Mouse (Mus musculus): ENCODE data around the gene Amh. TPM values are rescaled to one million over a fixed set of nuclear protein-coding genes. Genes with fewer than 3 reads are reported as not detected.

The Amh gene
- polyA plus RNA-seq, 1 experiment from 2014 or later, result not detected

GRCm38 (mm10) chr10:80797186-80798149 is 7.6 kb upstream of the Amh start:
- no peaks in the 10 kb centered on the region for H3K4me1 ChIP-seq (replicated peaks; ENCODE audit: control insufficient read depth, insufficient read depth, low read length)
- 3% methylated on average over 52 of the region's 59 CpGs for WGBS
- peaks cover 45% of the 10 kb centered on the region for H3K36me3 ChIP-seq (ENCODE audit: control insufficient read depth, insufficient read depth)
- H3K9me3 ChIP-seq (ENCODE audit: control insufficient read depth), result no peaks in the 10 kb centered on the region
- H3K27me3 ChIP-seq (replicated peaks; ENCODE audit: control insufficient read depth, insufficient read depth, low read length), result no peaks in the 10 kb centered on the region
- peak overlapping the region; percentile 90 for H3K4me2 ChIP-seq (replicated peaks; ENCODE audit: low read depth)
- H3K9ac ChIP-seq (ENCODE audit: low read depth, low read length), result peak overlapping the region; percentile 97
- no peak for TF ChIP-seq CTCF (IDR thresholded peaks at IDR 0.05; ENCODE audit: low read depth)
- no peak; the same call in 1 of the 2 replicates for ATAC-seq
- peak overlapping the region; percentile 99 for H3K27ac ChIP-seq (ENCODE audit: low read depth, low read length)
- H3K4me3 ChIP-seq (ENCODE audit: low read depth, low read length), result peak overlapping the region; percentile 81

- TF ChIP-seq CTCF (IDR thresholded peaks at IDR 0.05; ENCODE audit: low read depth), result 0 out of 2 replicates have a peak, but pooled peaks have one; percentile 33
- peak; percentile 91 for ATAC-seq
- H3K36me3 ChIP-seq (ENCODE audit: control insufficient read depth, insufficient read depth), result peaks cover 47% of the 10 kb centered on the region
- peak within 1 kb of the TSS; percentile 99 for H3K27ac ChIP-seq (ENCODE audit: low read depth, low read length)
- H3K4me2 ChIP-seq (replicated peaks; ENCODE audit: low read depth), result peak within 1 kb of the TSS; percentile 90
- H3K9me3 ChIP-seq (ENCODE audit: control insufficient read depth), result no peaks in the 10 kb centered on the region
- H3K4me3 ChIP-seq (ENCODE audit: low read depth, low read length), result peak within 1 kb of the TSS; percentile 81
- H3K4me1 ChIP-seq (replicated peaks; ENCODE audit: control insufficient read depth, insufficient read depth, low read length), result no peaks in the 10 kb centered on the region
- under 1% methylated on average over 104 of the region's 104 CpGs for WGBS
- peak within 1 kb of the TSS; percentile 97 for H3K9ac ChIP-seq (ENCODE audit: low read depth, low read length)
- H3K27me3 ChIP-seq (replicated peaks; ENCODE audit: control insufficient read depth, insufficient read depth, low read length), result no peaks in the 10 kb centered on the region
Measured at GRCm38 (mm10) chr10:80798150-80799006, 6.7 kb upstream of the Amh start, which contains the start of the genes Sf3a2 and Plekhj1. Sf3a2 (plus strand) TSS chr10:80798198. Plekhj1 (minus strand) TSS chr10:80798626.

GRCm38 (mm10) chr10:80799070-80799566 is 5.9 kb upstream of the Amh start:
- ATAC-seq, result no peak
- Histone ChIP-seq H3K4me1 (replicated peaks; ENCODE audit: control insufficient read depth, insufficient read depth, low read length) (no peaks in the 10 kb centered on the region), H3K4me3 (ENCODE audit: low read depth, low read length) (peak overlapping the region; percentile 81), H3K9ac (ENCODE audit: low read depth, low read length) (peak overlapping the region; percentile 97), H3K36me3 (ENCODE audit: control insufficient read depth, insufficient read depth) (peaks cover 47% of the 10 kb centered on the region), H3K27me3 (replicated peaks; ENCODE audit: control insufficient read depth, insufficient read depth, low read length) (no peaks in the 10 kb centered on the region), H3K27ac (ENCODE audit: low read depth, low read length) (peak overlapping the region; percentile 99), H3K4me2 (replicated peaks; ENCODE audit: low read depth) (peak overlapping the region; percentile 90), H3K9me3 (ENCODE audit: control insufficient read depth) (no peaks in the 10 kb centered on the region)
- under 1% methylated on average over 18 of the region's 18 CpGs for WGBS
- no peak for TF ChIP-seq CTCF (IDR thresholded peaks at IDR 0.05; ENCODE audit: low read depth)

GRCm38 (mm10) chr10:80802204-80802912 is 2.7 kb upstream of the Amh start:
- 87% methylated on average over 10 of the region's 10 CpGs for WGBS
- Histone ChIP-seq H3K27me3 (replicated peaks; ENCODE audit: control insufficient read depth, insufficient read depth, low read length) (peaks cover 7% of the 10 kb centered on the region; the same call in 1 of the 2 replicates), H3K4me2 (replicated peaks; ENCODE audit: low read depth) (no peak overlapping the region), H3K4me3 (ENCODE audit: low read depth, low read length) (no peak overlapping the region), H3K36me3 (ENCODE audit: control insufficient read depth, insufficient read depth) (peaks cover 44% of the 10 kb centered on the region), H3K9ac (ENCODE audit: low read depth, low read length) (no peak overlapping the region), H3K9me3 (ENCODE audit: control insufficient read depth) (no peaks in the 10 kb centered on the region), H3K4me1 (replicated peaks; ENCODE audit: control insufficient read depth, insufficient read depth, low read length) (no peaks in the 10 kb centered on the region), H3K27ac (ENCODE audit: low read depth, low read length) (0 out of 2 replicates have a peak overlapping the region, but pooled peaks have one; percentile 21)
- ATAC-seq, result no peak
- no peak for TF ChIP-seq CTCF (IDR thresholded peaks at IDR 0.05; ENCODE audit: low read depth)

GRCm38 (mm10) chr10:80802996-80803395 is 2.0 kb upstream of the Amh start:
- no peak for TF ChIP-seq CTCF (IDR thresholded peaks at IDR 0.05; ENCODE audit: low read depth)

More at GRCm38 (mm10) chr10:80802996-80803395, 2.0 kb upstream of the Amh start:
- no peaks in the 10 kb centered on the region for H3K9me3 ChIP-seq (ENCODE audit: control insufficient read depth)
- peaks cover 8% of the 10 kb centered on the region; the same call in 1 of the 2 replicates for H3K27me3 ChIP-seq (replicated peaks; ENCODE audit: control insufficient read depth, insufficient read depth, low read length)
- no peak overlapping the region for H3K4me2 ChIP-seq (replicated peaks; ENCODE audit: low read depth)
- no peak for ATAC-seq
- WGBS, result 73% methylated on average over 3 of the region's 3 CpGs
- H3K36me3 ChIP-seq (ENCODE audit: control insufficient read depth, insufficient read depth), result peaks cover 44% of the 10 kb centered on the region
- no peak overlapping the region for H3K27ac ChIP-seq (ENCODE audit: low read depth, low read length)
- H3K4me1 ChIP-seq (replicated peaks; ENCODE audit: control insufficient read depth, insufficient read depth, low read length), result no peaks in the 10 kb centered on the region
- no peak overlapping the region for H3K9ac ChIP-seq (ENCODE audit: low read depth, low read length)
- H3K4me3 ChIP-seq (ENCODE audit: low read depth, low read length), result no peak overlapping the region
